Mouse (Mus musculus) testis, adult 2 months (tissue): ENCODE data around the gene H3f3a.

Experiments used
- CTCF ChIP-seq: fragments of 200-500 bp; IDR thresholded peaks from 2 replicates; pipeline ENCODE4 v1.5.1; 2012; ENCODE audit warnings: low read depth, mild to moderate bottlenecking, inconsistent platforms, low read length, moderate library complexity; ENCODE audit not compliant: control insufficient read depth, insufficient read depth, insufficient replicate concordance
- POLR2A ChIP-seq: fragments of 200-500 bp; IDR thresholded peaks from 2 replicates; pipeline ENCODE4 v1.6.1; 2012; ENCODE audit warnings: low read depth, mild to moderate bottlenecking, inconsistent platforms, low read length, moderate library complexity; ENCODE audit not compliant: control insufficient read depth

DNA sequence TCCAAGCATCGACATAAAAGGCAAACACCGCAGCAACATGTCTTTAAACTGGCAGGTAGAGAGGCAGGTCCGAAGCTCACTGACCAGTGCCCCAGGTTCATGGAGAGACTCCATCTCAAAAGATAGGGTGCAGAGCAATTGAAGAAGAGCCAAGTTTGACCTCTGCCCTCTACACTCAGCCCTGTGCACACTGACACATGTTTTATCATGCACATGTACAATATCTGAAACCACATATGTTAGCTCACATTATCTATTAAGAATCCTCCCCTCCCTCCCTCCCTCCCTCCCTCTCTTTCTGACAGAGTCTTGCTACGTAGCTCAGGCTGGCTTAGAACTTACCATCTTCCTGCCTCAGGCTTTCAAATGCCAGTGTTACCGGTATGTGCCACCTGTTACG lies 7.4 kb upstream of the H3f3a start:
- TF ChIP-seq CTCF = no peak
- TF ChIP-seq POLR2A = no peak
